ENCODE assay signal across 22 mouse cellular contexts in genomic region chr3:102211340-102211739, GRCm38 (mm10). TPM values are rescaled to one million over a fixed set of nuclear protein-coding genes. Genes with fewer than 3 reads are reported as not detected.
DNase-seq lines count a peak whose midpoint lies in the region; ATAC-seq and TF ChIP-seq lines count a peak whose summit lies in the region.
"Had no signal": no experiment of that assay in that cellular context is flagged by ENCODE, and none has a peak within 500 bp of the region (broad histone marks: within the 10 kb centered on the region; RNA-seq: fewer than 3 reads in every experiment).

No protein-coding gene starts in this region.

- H3K79me2 ChIP-seq in MEL (ENCODE audit: control insufficient read depth, insufficient read depth, low read length, poor library complexity) = no peaks in the 10 kb centered on the region

- TF ChIP-seq RAD21 in MEL (IDR thresholded peaks at IDR 0.05; ENCODE audit: low read depth, low read length) = no peak

- no peak for TF ChIP-seq POLR2A in MEL (IDR thresholded peaks at IDR 0.05; ENCODE audit: control insufficient read depth in 1 of 2, insufficient read depth in 1 of 2, low read depth in 1 of 2, low read length in 2 of 2, poor library complexity in 1 of 2)

- H3K4me2 ChIP-seq in intestine, embryonic 15.5 days (replicated peaks) = no peak overlapping the region
- H3K4me2 ChIP-seq: embryonic facial prominence, embryonic 12.5 days; embryonic facial prominence, embryonic 15.5 days; heart, embryonic 12.5 days; heart, embryonic 15.5 days; hindbrain, embryonic 13.5 days had no signal

- no peaks in the 10 kb centered on the region for H3K36me3 ChIP-seq in MEL (ENCODE audit: control insufficient read depth in 1 of 2, insufficient read depth in 2 of 2, low read length in 2 of 2)
- no peaks in the 10 kb centered on the region for H3K36me3 ChIP-seq in limb, embryonic 10.5 days
- H3K36me3 ChIP-seq in intestine, embryonic 15.5 days = no peaks in the 10 kb centered on the region
- H3K36me3 ChIP-seq: embryonic facial prominence, embryonic 12.5 days; embryonic facial prominence, embryonic 15.5 days; heart, embryonic 12.5 days; heart, embryonic 15.5 days; hindbrain, embryonic 10.5 days; hindbrain, embryonic 13.5 days had no signal

- ATAC-seq in intestine, embryonic 15.5 days = no peak
- ATAC-seq: forebrain, embryonic 14.5 days; forebrain, postnatal 0 days; hindbrain, embryonic 16.5 days; intestine, embryonic 16.5 days had no signal

- no peak overlapping the region for H3K9ac ChIP-seq in MEL (ENCODE audit: control insufficient read depth, low read depth, low read length, poor library complexity, severe bottlenecking)
- H3K9ac ChIP-seq in intestine, embryonic 15.5 days = no peak overlapping the region
- H3K9ac ChIP-seq: embryonic facial prominence, embryonic 12.5 days; embryonic facial prominence, embryonic 15.5 days; forebrain, postnatal 0 days; heart, embryonic 12.5 days; heart, embryonic 15.5 days; hindbrain, embryonic 13.5 days had no signal

- 83% methylated on average over 2 of the region's 2 CpGs for WGBS in limb, embryonic 10.5 days
- WGBS in intestine, embryonic 15.5 days = 69% methylated on average over 2 of the region's 2 CpGs

- DNase-seq in 416B (ENCODE audit: low read depth) (peak; percentile 6), MEL (ENCODE audit: low read depth, low spot score) (peak; percentile 13)
- peak; percentile 3 for DNase-seq in limb, embryonic 10.5 days (ENCODE audit: low spot score)
- no peak for DNase-seq in gastrocnemius, postnatal 25 days
- DNase-seq in adrenal gland, postnatal 25 days = no peak
- DNase-seq: adrenal gland, adult 2 months; cerebellum, adult 18-20 months; cerebellum, adult 9-10 months; forebrain, postnatal 0 days; gastrocnemius, adult 2 months; heart, postnatal 36 days; kidney, adult 2 months had no signal

- no peaks in the 10 kb centered on the region for H3K27me3 ChIP-seq in MEL (ENCODE audit: control insufficient read depth in 1 of 2, insufficient read depth in 2 of 2, low read length in 2 of 2)
- peaks cover 5% of the 10 kb centered on the region; the same call in 1 of the 2 replicates for H3K27me3 ChIP-seq in limb, embryonic 10.5 days (ENCODE audit: low read depth, poor library complexity, severe bottlenecking)
- no peaks in the 10 kb centered on the region for H3K27me3 ChIP-seq in intestine, embryonic 15.5 days (replicated peaks)
- H3K27me3 ChIP-seq: embryonic facial prominence, embryonic 15.5 days; heart, embryonic 12.5 days had no signal

- H3K27ac ChIP-seq in MEL (ENCODE audit: control insufficient read depth, low read depth, low read length) = no peak overlapping the region
- no peak overlapping the region for H3K27ac ChIP-seq in limb, embryonic 10.5 days
- H3K27ac ChIP-seq in intestine, embryonic 15.5 days = no peak overlapping the region
- H3K27ac ChIP-seq: embryonic facial prominence, embryonic 12.5 days; embryonic facial prominence, embryonic 15.5 days; gastrocnemius, adult 2 months; heart, embryonic 15.5 days; hindbrain, embryonic 10.5 days; hindbrain, embryonic 13.5 days had no signal

- H3K9me3 ChIP-seq in MEL (replicated peaks; ENCODE audit: insufficient read depth, low read length) = no peaks in the 10 kb centered on the region
- H3K9me3 ChIP-seq in limb, embryonic 10.5 days (replicated peaks) = no peaks in the 10 kb centered on the region
- no peaks in the 10 kb centered on the region for H3K9me3 ChIP-seq in intestine, embryonic 15.5 days
- H3K9me3 ChIP-seq: embryonic facial prominence, embryonic 12.5 days; embryonic facial prominence, embryonic 15.5 days; hindbrain, embryonic 10.5 days; hindbrain, embryonic 13.5 days had no signal

- no peak for TF ChIP-seq CTCF in MEL (IDR thresholded peaks at IDR 0.05 in 2 of 3, conservative IDR thresholded peaks at IDR 0.05 in 1 of 3; ENCODE audit: control insufficient read depth in 1 of 3, insufficient read depth in 1 of 3, low read depth in 2 of 3, low read length in 3 of 3, poor library complexity in 1 of 3, severe bottlenecking in 1 of 3)

- H3K4me3 ChIP-seq in MEL (ENCODE audit: control insufficient read depth in 1 of 2, insufficient read depth in 1 of 2, low read depth in 2 of 2, low read length in 2 of 2) = no peak overlapping the region
- H3K4me3 ChIP-seq in limb, embryonic 10.5 days = no peak overlapping the region
- H3K4me3 ChIP-seq in intestine, embryonic 15.5 days (replicated peaks) = no peak overlapping the region
- H3K4me3 ChIP-seq: embryonic facial prominence, embryonic 12.5 days; embryonic facial prominence, embryonic 15.5 days; gastrocnemius, adult 2 months; heart, embryonic 12.5 days; heart, embryonic 15.5 days; hindbrain, embryonic 10.5 days; hindbrain, embryonic 13.5 days had no signal

- no peaks in the 10 kb centered on the region for H3K4me1 ChIP-seq in MEL (ENCODE audit: control insufficient read depth in 1 of 2, insufficient read depth in 2 of 2, low read length in 2 of 2)
- no peaks in the 10 kb centered on the region for H3K4me1 ChIP-seq in limb, embryonic 10.5 days
- no peaks in the 10 kb centered on the region for H3K4me1 ChIP-seq in intestine, embryonic 15.5 days (replicated peaks)
- H3K4me1 ChIP-seq: embryonic facial prominence, embryonic 12.5 days; embryonic facial prominence, embryonic 15.5 days; heart, embryonic 15.5 days; hindbrain, embryonic 13.5 days had no signal

- TF ChIP-seq EP300 in MEL (IDR thresholded peaks at IDR 0.05; ENCODE audit: low read depth in 1 of 2, low read length in 2 of 2) = no peak

TF ChIP-seq in MEL, 35 proteins besides CTCF, POLR2A, EP300 and RAD21:
- no peak for TF ChIP-seq ETS1 (IDR thresholded peaks at IDR 0.05; ENCODE audit: low read depth, low read length)
- TF ChIP-seq TBP (IDR thresholded peaks at IDR 0.05; ENCODE audit: low read depth, low read length) = no peak
- no peak for TF ChIP-seq UBTF (IDR thresholded peaks at IDR 0.05; ENCODE audit: borderline replicate concordance, insufficient read depth, low read depth, low read length)
- no peak for TF ChIP-seq MAX (IDR thresholded peaks at IDR 0.05; ENCODE audit: low read length)
- TF ChIP-seq GATA1 (IDR thresholded peaks at IDR 0.05; ENCODE audit: low read depth, low read length) = no peak
- no peak for TF ChIP-seq USF2 (IDR thresholded peaks at IDR 0.05; ENCODE audit: borderline replicate concordance in 1 of 2, insufficient read depth in 1 of 2, low read depth in 1 of 2, low read length in 2 of 2)
- no peak for TF ChIP-seq TCF12 (IDR thresholded peaks at IDR 0.05; ENCODE audit: low read depth, low read length)
- no peak for TF ChIP-seq ZNF384 (IDR thresholded peaks at IDR 0.05; ENCODE audit: low read depth, low read length)
- TF ChIP-seq ZMIZ1 (IDR thresholded peaks at IDR 0.05; ENCODE audit: low read depth, low read length) = no peak
- TF ChIP-seq MXI1 (IDR thresholded peaks at IDR 0.05; ENCODE audit: low read depth, low read length) = no peak
- no peak for TF ChIP-seq RCOR1 (IDR thresholded peaks at IDR 0.05; ENCODE audit: low read depth, low read length)
- no peak for TF ChIP-seq POLR2AphosphoS2 (IDR thresholded peaks at IDR 0.05; ENCODE audit: low read length)
- TF ChIP-seq SIN3A (IDR thresholded peaks at IDR 0.05; ENCODE audit: low read length) = no peak
- TF ChIP-seq GABPA (IDR thresholded peaks at IDR 0.05; ENCODE audit: low read depth, low read length) = no peak
- no peak for TF ChIP-seq NELFE (IDR thresholded peaks at IDR 0.05; ENCODE audit: low read depth, low read length)
- no peak for TF ChIP-seq MYB (IDR thresholded peaks at IDR 0.05; ENCODE audit: low read depth, low read length)
- TF ChIP-seq MEF2A (IDR thresholded peaks at IDR 0.05; ENCODE audit: extremely low read depth, insufficient replicate concordance, low read depth, low read length, poor library complexity, severe bottlenecking) = no peak
- no peak for TF ChIP-seq POLR2AphosphoS5 (IDR thresholded peaks at IDR 0.05; ENCODE audit: borderline replicate concordance, low read depth, low read length)
- no peak for TF ChIP-seq NRF1 (IDR thresholded peaks at IDR 0.05; ENCODE audit: insufficient read depth, low read depth, low read length, poor library complexity, severe bottlenecking)
- TF ChIP-seq ZKSCAN1 (IDR thresholded peaks at IDR 0.05; ENCODE audit: low read depth, low read length) = no peak

RNA-seq across cellular contexts. Expression of gene Vangl1, which starts 6.8 kb away (rescaled TPM):
- total RNA-seq in MEL (2012; rRNA removed) = 6.5 and 6.8 TPM in 2 replicates
- 10 to 100 TPM in 1 of 2 experiments, not detected in 1; 15.1 TPM for polyA plus RNA-seq in MEL (2012; ENCODE audit: insufficient read depth in 1 of 2, insufficient read length in 2 of 2, low read depth in 1 of 2, low replicate concordance in 2 of 2, missing spikeins in 1 of 2)
- polyA plus RNA-seq in limb, embryonic 10.5 days (2016; fragmentation: Nextera tagmentation; extraction: Ambion mirVana) = 11.8 and 14.8 TPM in 2 replicates
- 1 to 10 TPM; 3.3 to 4.6 TPM for total RNA-seq in gastrocnemius, postnatal 25 days (2021)
- 15.1 and 17.4 TPM in 2 replicates for polyA plus RNA-seq in intestine, embryonic 15.5 days (2015; fragmentation: Nextera tagmentation; extraction: Ambion mirVana)
- total RNA-seq in adrenal gland, postnatal 25 days (2021) = 29.7 and 38.9 TPM in 2 replicates

Comparison
In these comparisons a context has a peak if more than half of its experiments do, and no peak if none do; other contexts are left out.
1. DNase-seq: peak in 416B (single experiment), MEL (single experiment) and limb, embryonic 10.5 days (single experiment); none in gastrocnemius, postnatal 25 days (single experiment) and adrenal gland, postnatal 25 days (single experiment).